Mouse (Mus musculus) splenic B cell, adult 2 months (primary cell): ENCODE measurements around the gene Galk2.

Experiments
- DNase-seq: peaks from one replicate; pipeline ENCODE4 v3.0.0-alpha.2; 2011; ENCODE audit warnings: low read depth, low spot score
- H3K27me3 ChIP-seq: 2 replicates; pipeline ENCODE4 v1.6.1; 2012; ENCODE audit warnings: mild to moderate bottlenecking, low read length, moderate library complexity, mixed read lengths; ENCODE audit not compliant: control insufficient read depth, poor library complexity, insufficient read depth, severe bottlenecking
- H3K36me3 ChIP-seq: 2 replicates; pipeline ENCODE4 v1.6.1; 2012; ENCODE audit warnings: mild to moderate bottlenecking, low read length, moderate library complexity, mixed read lengths; ENCODE audit not compliant: control insufficient read depth, poor library complexity, insufficient read depth, severe bottlenecking

The Galk2 gene

GRCm38 (mm10) chr2:125858521-125859280 lies at the start of gene Galk2, which contains the start of gene Cops2:
Gene Galk2, plus strand, starts transcription at chr2:125859109.
Gene Cops2, minus strand, starts transcription at chr2:125859139.
- Histone ChIP-seq H3K27me3 (no peaks in the 10 kb centered on the region), H3K36me3 (no peaks in the 10 kb centered on the region)
- peak; percentile 95 for DNase-seq

GRCm38 (mm10) chr2:125809551-125809950 lies 49.4 kb upstream of the Galk2 start:
- DNase-seq: no peak
- Histone ChIP-seq H3K36me3 (no peaks in the 10 kb centered on the region), H3K27me3 (no peaks in the 10 kb centered on the region)

- DNase-seq: no peak
- Histone ChIP-seq H3K27me3 (no peaks in the 10 kb centered on the region), H3K36me3 (no peaks in the 10 kb centered on the region)
Measured at GRCm38 (mm10) chr2:125811332-125811731, 47.6 kb upstream of the Galk2 start.

DNA sequence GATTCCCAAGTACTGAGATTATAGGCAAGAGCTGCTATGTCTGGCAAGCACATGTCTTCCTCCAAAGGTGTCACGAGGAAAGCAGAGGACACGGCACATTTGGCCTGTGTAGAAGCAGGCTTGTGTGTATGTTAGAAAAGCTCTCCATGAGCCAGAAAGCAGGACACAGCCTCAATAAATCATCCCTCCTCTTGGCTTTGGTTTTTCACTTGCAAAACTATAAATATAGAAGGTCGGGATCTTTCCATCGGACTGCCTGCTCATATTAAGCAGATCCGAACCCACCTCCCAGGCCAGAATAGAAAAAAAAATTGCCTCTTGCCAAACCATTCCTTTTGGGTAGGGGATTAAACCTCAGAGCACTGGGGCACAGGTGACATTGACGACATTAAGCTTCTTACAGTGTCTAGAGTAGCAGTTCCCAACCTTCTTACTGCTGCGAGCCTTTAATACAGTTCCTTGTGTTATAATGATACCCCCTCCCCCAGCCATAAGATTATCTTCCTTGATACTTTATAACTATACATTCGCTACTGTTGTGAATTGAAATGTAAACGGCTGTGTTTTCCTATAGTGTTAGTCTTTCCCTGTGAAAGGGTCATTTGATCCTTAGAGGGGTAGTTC lies 44.8 kb upstream of the Galk2 start:
- Histone ChIP-seq H3K27me3 (no peaks in the 10 kb centered on the region), H3K36me3 (no peaks in the 10 kb centered on the region)
- no peak for DNase-seq

DNA sequence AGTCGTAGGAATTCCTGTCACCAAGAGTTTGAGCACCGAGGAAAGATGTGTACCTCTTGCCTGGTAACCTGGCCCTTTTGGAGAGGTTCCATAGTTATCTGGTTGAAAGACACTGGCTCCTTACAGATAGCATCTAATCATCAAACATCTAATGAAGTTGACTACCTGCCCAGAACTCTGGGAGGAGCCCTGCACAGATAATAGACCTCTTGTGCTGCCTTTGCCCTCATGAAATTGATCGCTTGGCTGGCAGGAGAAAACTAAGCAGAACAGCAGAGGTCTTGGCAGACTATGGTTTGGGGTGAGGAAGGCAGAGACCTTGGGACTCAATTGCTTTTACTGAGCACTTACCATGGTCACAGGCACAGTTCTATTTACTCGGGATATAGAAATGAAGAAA lies 38.5 kb upstream of the Galk2 start:
- Histone ChIP-seq H3K27me3 (no peaks in the 10 kb centered on the region), H3K36me3 (no peaks in the 10 kb centered on the region)
- no peak for DNase-seq

DNA sequence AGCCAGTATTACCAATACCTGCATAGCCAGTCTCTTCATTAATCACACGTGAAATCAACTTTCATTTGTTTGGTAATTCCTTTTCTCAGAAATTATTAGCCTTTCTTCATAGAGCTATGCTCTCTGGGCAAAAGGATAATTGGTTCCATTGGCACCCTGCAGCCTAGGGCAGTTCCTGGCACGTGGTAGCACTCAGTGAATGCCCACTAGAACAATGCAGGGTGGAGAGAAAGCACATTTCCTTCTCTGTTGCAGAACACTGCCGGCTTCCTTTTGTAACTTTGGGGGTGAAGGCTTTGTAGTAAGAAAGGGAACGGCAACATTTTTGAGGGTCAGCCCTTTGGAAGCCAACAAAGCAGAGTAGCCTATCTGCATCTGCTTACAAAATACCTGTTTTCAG lies 32.7 kb upstream of the Galk2 start:
- no peaks in the 10 kb centered on the region for H3K27me3 ChIP-seq
- no peak for DNase-seq

GRCm38 (mm10) chr2:125827898-125828297 lies 31.0 kb upstream of the Galk2 start:
- no peak for DNase-seq
- Histone ChIP-seq H3K27me3 (no peaks in the 10 kb centered on the region), H3K36me3 (no peaks in the 10 kb centered on the region)

More for the DNA sequence above, 32.7 kb upstream of the Galk2 start:
- H3K36me3 ChIP-seq: no peaks in the 10 kb centered on the region

- no peak for DNase-seq
- no peaks in the 10 kb centered on the region for H3K27me3 ChIP-seq
- peaks cover 10% of the 10 kb centered on the region; the same call in 1 of the 2 replicates for H3K36me3 ChIP-seq
Measured at GRCm38 (mm10) chr2:125829924-125830323, 29.0 kb upstream of the Galk2 start.

DNA sequence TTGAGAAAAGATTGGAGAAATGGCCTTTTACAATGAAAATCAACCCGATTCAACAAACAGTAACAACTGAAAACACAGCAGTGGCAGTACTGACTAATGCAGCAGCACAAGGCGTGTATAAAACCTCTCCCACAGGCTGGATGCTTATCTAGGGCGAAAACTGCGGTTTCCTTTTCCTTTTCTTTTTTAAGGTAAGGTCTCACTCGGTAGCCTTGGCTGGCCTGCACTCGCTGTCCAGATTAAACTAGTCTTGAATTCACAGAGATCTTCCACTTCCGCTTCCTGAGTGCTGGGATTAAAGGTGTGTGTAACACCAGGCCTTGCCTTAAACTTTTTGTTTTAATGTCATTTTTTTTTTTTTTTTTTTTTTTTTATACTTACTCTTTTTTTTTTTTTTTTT lies 20.8 kb upstream of the Galk2 start:
- no peak for DNase-seq
- Histone ChIP-seq H3K36me3 (peaks cover 19% of the 10 kb centered on the region; the same call in 1 of the 2 replicates), H3K27me3 (no peaks in the 10 kb centered on the region)

DNA sequence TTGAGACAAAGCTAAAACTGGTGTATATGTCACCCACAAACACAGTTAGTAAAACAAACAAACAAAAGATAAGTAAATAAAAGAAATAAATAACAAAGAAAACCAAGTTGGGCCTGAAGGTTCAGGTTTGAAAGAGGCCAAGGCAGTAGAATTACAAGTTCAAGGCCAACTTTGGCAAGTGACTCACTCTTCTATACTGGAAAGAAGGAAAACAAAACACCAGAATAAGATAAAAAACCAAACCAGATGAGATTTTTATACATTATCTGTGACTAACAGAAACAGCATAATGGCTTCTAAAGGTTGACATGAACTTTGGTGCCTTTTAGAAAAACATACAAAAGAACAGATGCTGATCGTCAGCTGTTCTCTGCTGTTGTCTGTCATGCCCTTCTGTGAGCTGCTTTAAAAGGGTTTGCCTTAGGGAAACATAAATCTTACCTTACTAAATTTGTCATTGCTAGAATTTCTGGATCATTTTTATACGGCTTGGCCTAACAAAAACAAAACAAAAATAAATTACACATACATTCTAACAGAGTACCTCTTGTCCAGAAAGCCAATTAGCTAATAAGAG lies 20.1 kb upstream of the Galk2 start:
- no peaks in the 10 kb centered on the region for H3K27me3 ChIP-seq
- H3K36me3 ChIP-seq: peaks cover 19% of the 10 kb centered on the region; the same call in 1 of the 2 replicates
- no peak for DNase-seq

DNA sequence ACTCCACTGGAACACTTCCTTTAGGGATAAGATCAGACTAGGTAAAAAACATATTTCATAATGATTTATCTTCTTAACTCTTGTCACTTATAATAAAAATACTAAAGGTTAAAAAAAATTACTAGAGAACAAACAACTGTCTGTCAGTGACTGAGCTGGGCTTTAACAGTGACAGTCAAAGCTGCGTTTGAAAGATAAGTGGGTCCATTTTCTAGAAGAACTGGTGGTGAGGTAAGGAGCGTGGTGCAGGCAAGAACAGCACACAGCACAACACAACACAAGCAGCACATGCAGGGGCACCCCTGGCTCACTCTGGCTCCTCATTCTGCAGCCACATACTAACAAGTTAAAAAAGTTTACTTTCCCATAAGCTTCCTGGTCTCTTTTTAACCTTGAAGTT lies 7.7 kb upstream of the Galk2 start:
- no peak for DNase-seq
- no peaks in the 10 kb centered on the region for H3K27me3 ChIP-seq
- H3K36me3 ChIP-seq: peaks cover 9% of the 10 kb centered on the region; the same call in 1 of the 2 replicates

DNA sequence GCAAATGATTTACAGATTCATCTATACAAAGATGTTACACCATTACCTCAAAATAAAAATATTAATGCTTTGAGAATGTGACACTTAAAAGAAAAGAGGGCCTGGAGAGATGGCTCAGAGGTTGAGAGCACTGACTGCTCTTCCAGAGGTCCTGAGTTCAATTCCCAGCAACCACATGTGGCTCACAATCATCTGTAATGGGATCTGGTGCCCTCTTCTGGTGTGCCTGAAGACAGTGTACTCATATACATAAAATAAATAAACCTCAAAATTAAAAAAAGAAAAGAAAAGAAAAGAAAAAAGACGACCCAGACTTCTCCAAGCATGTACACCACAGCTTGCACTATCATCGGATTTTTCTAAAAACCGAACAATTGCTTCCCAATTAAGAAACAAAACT lies 1.2 kb upstream of the Galk2 start:
- DNase-seq: no peak
- Histone ChIP-seq H3K36me3 (no peaks in the 10 kb centered on the region), H3K27me3 (no peaks in the 10 kb centered on the region)

DNA sequence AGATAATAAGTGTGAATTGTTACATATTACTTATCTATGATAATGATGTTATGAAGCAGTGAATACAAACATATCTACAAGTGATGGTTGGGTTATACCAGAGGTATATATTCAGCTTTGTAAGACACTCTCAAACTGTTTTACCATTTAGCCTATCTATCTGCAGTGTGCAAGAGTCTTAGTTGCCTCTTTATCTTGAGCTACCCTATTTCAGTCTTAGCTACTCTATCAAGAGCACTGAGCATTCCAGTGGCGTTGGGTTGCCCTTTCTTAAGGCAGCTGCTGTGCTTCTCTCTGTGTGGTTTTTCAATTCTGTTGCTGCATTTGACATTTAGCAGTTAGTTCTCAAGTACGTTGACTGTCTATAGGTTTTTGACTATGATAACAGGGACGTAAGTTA lies 4.9 kb downstream of the Galk2 start:
- DNase-seq: no peak
- no peaks in the 10 kb centered on the region for H3K27me3 ChIP-seq
- H3K36me3 ChIP-seq: no peaks in the 10 kb centered on the region

GRCm38 (mm10) chr2:125864551-125864950 lies 5.6 kb downstream of the Galk2 start:
- Histone ChIP-seq H3K36me3 (no peaks in the 10 kb centered on the region), H3K27me3 (no peaks in the 10 kb centered on the region)
- DNase-seq: no peak

DNA sequence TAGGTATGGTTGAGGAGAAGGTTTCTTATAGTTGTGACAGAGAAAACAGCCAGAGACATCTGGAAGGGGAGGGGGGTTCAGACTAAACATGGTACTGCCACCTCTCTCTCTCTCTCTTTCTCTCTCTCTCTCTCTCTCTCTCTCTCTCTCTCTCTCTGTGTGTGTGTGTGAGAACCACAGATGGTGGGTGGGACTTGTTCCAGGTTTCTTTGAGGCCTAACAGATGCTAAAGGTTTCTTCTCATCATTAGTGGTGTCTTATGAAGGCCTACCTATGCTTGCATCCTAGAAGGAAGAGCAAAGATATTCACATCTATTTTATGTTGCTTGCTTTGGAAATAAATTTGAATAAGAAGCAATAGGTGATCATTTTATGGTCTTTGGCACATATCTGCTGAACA lies 6.7 kb downstream of the Galk2 start:
- no peak for DNase-seq
- H3K36me3 ChIP-seq: no peaks in the 10 kb centered on the region
- H3K27me3 ChIP-seq: no peaks in the 10 kb centered on the region
